Comparison of ENCODE assay signal across 8 mouse cellular contexts in the genomic region with DNA sequence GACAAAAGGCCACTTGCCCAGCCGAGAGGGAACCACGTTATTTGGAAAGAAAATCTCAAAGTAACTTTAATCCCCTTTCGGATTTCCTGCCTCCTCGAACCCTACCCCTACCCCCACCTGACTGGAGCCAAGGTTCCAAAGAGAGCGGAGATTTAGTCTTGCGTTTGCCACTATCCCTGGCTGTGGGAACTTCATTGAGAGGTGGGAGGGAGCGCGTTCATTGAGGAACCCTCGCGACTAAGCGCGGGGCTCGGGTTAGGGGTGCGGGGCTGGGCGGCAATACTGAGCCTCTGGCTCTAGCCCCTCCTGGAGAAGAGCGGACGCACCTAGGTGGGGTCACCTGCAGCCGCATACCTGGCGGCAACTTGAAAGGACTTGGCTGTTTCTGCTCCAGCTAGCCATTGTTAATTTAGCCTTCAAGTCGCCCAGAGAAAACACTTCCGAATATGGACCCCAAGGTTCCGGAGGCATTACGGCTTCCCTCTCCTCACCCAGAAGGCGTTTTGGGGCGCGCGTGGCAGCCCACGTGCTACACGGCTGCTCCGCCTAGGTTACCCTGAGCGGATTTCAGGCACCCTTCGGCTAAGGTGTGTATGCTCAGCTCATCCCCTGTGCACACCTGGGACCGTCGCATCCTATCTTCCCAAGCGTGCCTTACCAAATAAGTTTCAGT. TPM values are rescaled to one million over a fixed set of nuclear protein-coding genes. Genes with fewer than 3 reads are reported as not detected.
DNase-seq lines count a peak whose midpoint lies in the region; ATAC-seq and TF ChIP-seq lines count a peak whose summit lies in the region.

No protein-coding gene starts in this region.

- H3K27ac ChIP-seq in thymus, adult 2 months (ENCODE audit: control insufficient read depth, insufficient read depth, low read length), result no peak overlapping the region
- peak overlapping the region; percentile 96 for H3K27ac ChIP-seq in forebrain, embryonic 12.5 days
- H3K27ac ChIP-seq in intestine, embryonic 14.5 days (ENCODE audit: low read depth), result peak overlapping the region; percentile 57; the same call in 1 of the 2 replicates
- peak overlapping the region; percentile 98 for H3K27ac ChIP-seq in lung, embryonic 15.5 days
- peak overlapping the region; percentile 72 for H3K27ac ChIP-seq in stomach, embryonic 16.5 days (ENCODE audit: low read length)

- H3K36me3 ChIP-seq in thymus, adult 2 months (ENCODE audit: control insufficient read depth, insufficient read depth, low read length), result no peaks in the 10 kb centered on the region
- peaks cover 2% of the 10 kb centered on the region for H3K36me3 ChIP-seq in forebrain, embryonic 12.5 days (replicated peaks)
- peaks cover 1% of the 10 kb centered on the region; the same call in 1 of the 2 replicates for H3K36me3 ChIP-seq in intestine, embryonic 14.5 days (ENCODE audit: control insufficient read depth, insufficient read depth, low read length)
- H3K36me3 ChIP-seq in lung, embryonic 15.5 days, result no peaks in the 10 kb centered on the region
- no peaks in the 10 kb centered on the region for H3K36me3 ChIP-seq in stomach, embryonic 16.5 days (ENCODE audit: control insufficient read depth, insufficient read depth, low read length)

- H3K9me3 ChIP-seq in forebrain, embryonic 12.5 days, result no peaks in the 10 kb centered on the region
- no peaks in the 10 kb centered on the region for H3K9me3 ChIP-seq in intestine, embryonic 14.5 days (ENCODE audit: control insufficient read depth, low read length)
- H3K9me3 ChIP-seq in lung, embryonic 15.5 days, result no peaks in the 10 kb centered on the region
- H3K9me3 ChIP-seq in stomach, embryonic 16.5 days (replicated peaks; ENCODE audit: control insufficient read depth, low read length), result no peaks in the 10 kb centered on the region

- peaks cover 19% of the 10 kb centered on the region for H3K27me3 ChIP-seq in thymus, adult 2 months (ENCODE audit: control insufficient read depth, insufficient read depth, low read length)
- H3K27me3 ChIP-seq in forebrain, embryonic 12.5 days, result peaks cover 32% of the 10 kb centered on the region
- H3K27me3 ChIP-seq in intestine, embryonic 14.5 days (replicated peaks; ENCODE audit: control insufficient read depth, insufficient read depth, low read length), result peaks cover 6% of the 10 kb centered on the region
- peaks cover 18% of the 10 kb centered on the region for H3K27me3 ChIP-seq in lung, embryonic 15.5 days
- H3K27me3 ChIP-seq in stomach, embryonic 16.5 days (ENCODE audit: control insufficient read depth, insufficient read depth, low read length), result no peaks in the 10 kb centered on the region

- H3K4me3 ChIP-seq in thymus, adult 2 months (ENCODE audit: control insufficient read depth, insufficient read depth, low read length), result no peak overlapping the region
- H3K4me3 ChIP-seq in forebrain, embryonic 12.5 days (replicated peaks), result peak overlapping the region; percentile 69
- H3K4me3 ChIP-seq in intestine, embryonic 14.5 days (ENCODE audit: low read depth, low read length), result peak overlapping the region; percentile 48
- peak overlapping the region; percentile 61 for H3K4me3 ChIP-seq in lung, embryonic 15.5 days
- H3K4me3 ChIP-seq in stomach, embryonic 16.5 days (replicated peaks; ENCODE audit: low read length), result peak overlapping the region; percentile 62

- H3K4me1 ChIP-seq in thymus, adult 2 months (replicated peaks; ENCODE audit: control insufficient read depth, insufficient read depth, low read length), result peaks cover 20% of the 10 kb centered on the region
- H3K4me1 ChIP-seq in forebrain, embryonic 12.5 days, result peaks cover 51% of the 10 kb centered on the region
- H3K4me1 ChIP-seq in intestine, embryonic 14.5 days (replicated peaks; ENCODE audit: control insufficient read depth, insufficient read depth, low read length), result peaks cover 26% of the 10 kb centered on the region
- H3K4me1 ChIP-seq in lung, embryonic 15.5 days, result peaks cover 49% of the 10 kb centered on the region
- peaks cover 24% of the 10 kb centered on the region for H3K4me1 ChIP-seq in stomach, embryonic 16.5 days (ENCODE audit: control insufficient read depth, insufficient read depth, low read length)

- TF ChIP-seq CTCF in thymus, adult 2 months (IDR thresholded peaks at IDR 0.05; ENCODE audit: borderline replicate concordance, control insufficient read depth, extremely low read depth, insufficient read depth, low read length, poor library complexity), result no peak

- peak overlapping the region; percentile 96 for H3K4me2 ChIP-seq in forebrain, embryonic 12.5 days
- H3K4me2 ChIP-seq in intestine, embryonic 14.5 days (ENCODE audit: low read length), result peak overlapping the region; percentile 91
- H3K4me2 ChIP-seq in lung, embryonic 15.5 days, result peak overlapping the region; percentile 92
- H3K4me2 ChIP-seq in stomach, embryonic 16.5 days (ENCODE audit: low read depth, low read length), result peak overlapping the region; percentile 98

- DNase-seq in thymus, postnatal 4 days, result peak; percentile 37
- no peak for DNase-seq in thymus, adult 2 months
- peak; percentile 76 for DNase-seq in intestine, embryonic 14.5 days (ENCODE audit: low spot score)
- no peak for DNase-seq in layer of hippocampus, adult 8-10 months (ENCODE audit: low spot score in 2 of 2)
- no peak for DNase-seq in left cerebral cortex, adult 18-20 months (ENCODE audit: low spot score in 2 of 2)

- TF ChIP-seq POLR2A in thymus, adult 2 months (IDR thresholded peaks at IDR 0.05; ENCODE audit: control insufficient read depth, extremely low read depth, insufficient read depth, low read length, poor library complexity), result no peak

- peak overlapping the region; percentile 44 for H3K9ac ChIP-seq in forebrain, embryonic 12.5 days
- peak overlapping the region; percentile 29 for H3K9ac ChIP-seq in intestine, embryonic 14.5 days (ENCODE audit: low read length)
- peak overlapping the region; percentile 45 for H3K9ac ChIP-seq in lung, embryonic 15.5 days
- peak overlapping the region; percentile 65 for H3K9ac ChIP-seq in stomach, embryonic 16.5 days (ENCODE audit: low read length)

- WGBS in thymus, adult 2 months, result 3% methylated on average over 35 of the region's 35 CpGs
- under 1% methylated on average over 35 of the region's 35 CpGs for WGBS in forebrain, embryonic 12.5 days
- WGBS in intestine, embryonic 14.5 days, result under 1% methylated on average over 35 of the region's 35 CpGs
- under 1% methylated on average over 35 of the region's 35 CpGs for WGBS in lung, embryonic 15.5 days
- WGBS in stomach, embryonic 16.5 days, result under 1% methylated on average over 35 of the region's 35 CpGs

- ATAC-seq in forebrain, embryonic 12.5 days (ENCODE audit: low FRiP score), result no peak
- ATAC-seq in intestine, embryonic 14.5 days (replicated peaks; ENCODE audit: low FRiP score, low TSS enrichment, low read depth), result 0 out of 2 replicates have a peak, but pooled peaks have one; percentile 1
- ATAC-seq in lung, embryonic 15.5 days (ENCODE audit: borderline replicate concordance, extremely low read depth, low FRiP score, low TSS enrichment), result peak; percentile 10; the same call in 1 of the 2 replicates
- ATAC-seq in stomach, embryonic 16.5 days (ENCODE audit: insufficient read depth, low FRiP score), result no peak

RNA-seq across cellular contexts. Expression of gene Ccnd1, which starts 2.5 kb away (rescaled TPM):
- 14.4 and 21.7 TPM in 2 replicates for polyA plus RNA-seq in thymus, adult 2 months (2012; rRNA removed)
- 214 and 257 TPM in 2 replicates for polyA plus RNA-seq in forebrain, embryonic 12.5 days (2016; fragmentation: Nextera tagmentation; extraction: Ambion mirVana)
- polyA plus RNA-seq in intestine, embryonic 14.5 days (2014; fragmentation: Nextera tagmentation; extraction: Ambion mirVana), result 83.8 and 94.8 TPM in 2 replicates
- 127 and 134 TPM in 2 replicates for polyA plus RNA-seq in lung, embryonic 15.5 days (2015; fragmentation: Nextera tagmentation; extraction: Ambion mirVana)
- polyA plus RNA-seq in stomach, embryonic 16.5 days (2015; fragmentation: Nextera tagmentation; extraction: Ambion mirVana), result 59.0 and 65.4 TPM in 2 replicates
- 10 to 100 TPM; 41.8 to 55.1 (median 48.8) TPM for total RNA-seq in layer of hippocampus, adult 8-10 months (2022)
- 10 to 100 TPM; 42.9 to 57.5 TPM for total RNA-seq in left cerebral cortex, adult 18-20 months (2021)

RNA-seq across cellular contexts. Expression of gene LTO1, which starts 27.3 kb away (rescaled TPM):
- polyA plus RNA-seq in thymus, adult 2 months (2012; rRNA removed), result 23.5 and 26.6 TPM in 2 replicates
- polyA plus RNA-seq in forebrain, embryonic 12.5 days (2016; fragmentation: Nextera tagmentation; extraction: Ambion mirVana), result 32.6 and 34.0 TPM in 2 replicates
- polyA plus RNA-seq in intestine, embryonic 14.5 days (2014; fragmentation: Nextera tagmentation; extraction: Ambion mirVana), result 19.0 and 19.1 TPM in 2 replicates
- polyA plus RNA-seq in lung, embryonic 15.5 days (2015; fragmentation: Nextera tagmentation; extraction: Ambion mirVana), result 25.8 and 27.9 TPM in 2 replicates
- 27.9 and 28.6 TPM in 2 replicates for polyA plus RNA-seq in stomach, embryonic 16.5 days (2015; fragmentation: Nextera tagmentation; extraction: Ambion mirVana)
- total RNA-seq in layer of hippocampus, adult 8-10 months (2022), result 10 to 100 TPM; 25.4 to 28.8 (median 26.5) TPM
- 10 to 100 TPM; 27.0 to 27.2 TPM for total RNA-seq in left cerebral cortex, adult 18-20 months (2021)

RNA-seq across cellular contexts. Expression of gene Fgf15, which starts 45.9 kb away (rescaled TPM):
- 0.40 and 0.42 TPM in 2 replicates for polyA plus RNA-seq in thymus, adult 2 months (2012; rRNA removed)
- polyA plus RNA-seq in forebrain, embryonic 12.5 days (2016; fragmentation: Nextera tagmentation; extraction: Ambion mirVana), result 69.9 and 94.0 TPM in 2 replicates
- not detected in 2 replicates for polyA plus RNA-seq in intestine, embryonic 14.5 days (2014; fragmentation: Nextera tagmentation; extraction: Ambion mirVana)
- not detected in 2 replicates for polyA plus RNA-seq in lung, embryonic 15.5 days (2015; fragmentation: Nextera tagmentation; extraction: Ambion mirVana)
- polyA plus RNA-seq in stomach, embryonic 16.5 days (2015; fragmentation: Nextera tagmentation; extraction: Ambion mirVana), result not detected in 2 replicates
- not detected for total RNA-seq in layer of hippocampus, adult 8-10 months (2022)
- not detected for total RNA-seq in left cerebral cortex, adult 18-20 months (2021)

Comparison
In these comparisons a context has a peak if more than half of its experiments do, and no peak if none do; other contexts are left out.
1. DNase-seq: peak in thymus, postnatal 4 days (single experiment) and intestine, embryonic 14.5 days (single experiment); none in thymus, adult 2 months (single experiment), layer of hippocampus, adult 8-10 months (0 of 2) and left cerebral cortex, adult 18-20 months (0 of 2).
2. ATAC-seq: peak in intestine, embryonic 14.5 days (single experiment) and lung, embryonic 15.5 days (single experiment); none in forebrain, embryonic 12.5 days (single experiment) and stomach, embryonic 16.5 days (single experiment).
3. RNA of gene Fgf15, which starts 45.9 kb away (polyA plus RNA-seq): 69.9 to 94.0 TPM in forebrain, embryonic 12.5 days; 0.40 to 0.42 TPM in thymus, adult 2 months, not detected in stomach, embryonic 16.5 days, not detected in lung, embryonic 15.5 days and not detected in intestine, embryonic 14.5 days; every median in the first group is over 10 times any median in the second.
4. Peak in every context shown above with its lines, with median percentiles within 50 percentile points of each other: H3K4me2 ChIP-seq and H3K9ac ChIP-seq.